Mouse (Mus musculus): ENCODE measurements at regions not wholly inside any gene's neighbourhood (a gene's known extent, or its start where the extent isn't known, plus 50 kb on each side); places are given as distances from the start of the nearest gene placed in this dataset.

GRCm38 (mm10) chr10:16993789-16994188 is 729.2 kb upstream of the Cited2 start:
- DNase-seq, result peak in 1 of 2 experiments; percentile 31
- intact Hi-C loops (cut with DNase I), result loop anchor here (2.0 to 10.0 kb wide), 2 partner anchors 371 to 729 kb away; partner anchors contain the start of gene Cited2

DNA sequence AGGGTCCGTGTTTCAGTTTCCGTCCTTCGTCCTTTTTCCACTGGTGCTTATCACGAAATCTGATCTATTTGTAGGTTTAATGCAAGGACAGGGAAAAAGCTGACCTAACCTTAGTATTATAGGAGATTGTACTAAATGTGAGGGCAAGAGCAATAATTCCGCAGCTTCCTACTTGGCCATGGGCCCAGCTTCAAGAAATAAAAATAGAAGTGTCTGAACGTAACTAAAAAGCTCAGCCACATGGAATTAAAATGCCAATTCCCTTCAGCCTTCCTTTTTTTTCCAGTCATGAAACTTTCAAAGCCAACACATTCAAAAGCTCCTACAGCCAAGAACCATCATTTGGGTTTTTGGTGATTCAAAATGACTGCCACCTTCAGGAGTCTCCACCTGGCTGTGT is 728.5 kb upstream of the Cited2 start:
- DNase-seq, result peak; percentile 22 to 46
- intact Hi-C loops (cut with DNase I), result loop anchor here (2.0 to 10.0 kb wide), 2 partner anchors 370 to 728 kb away; partner anchors contain the start of gene Cited2

- intact Hi-C loops (cut with DNase I), result loop anchor here (2.0 to 10.0 kb wide), 2 partner anchors 370 to 728 kb away; partner anchors contain the start of gene Cited2
- DNase-seq, result no peak
Observed at GRCm38 (mm10) chr10:16995010-16995409, 728.0 kb upstream of the Cited2 start.

DNA sequence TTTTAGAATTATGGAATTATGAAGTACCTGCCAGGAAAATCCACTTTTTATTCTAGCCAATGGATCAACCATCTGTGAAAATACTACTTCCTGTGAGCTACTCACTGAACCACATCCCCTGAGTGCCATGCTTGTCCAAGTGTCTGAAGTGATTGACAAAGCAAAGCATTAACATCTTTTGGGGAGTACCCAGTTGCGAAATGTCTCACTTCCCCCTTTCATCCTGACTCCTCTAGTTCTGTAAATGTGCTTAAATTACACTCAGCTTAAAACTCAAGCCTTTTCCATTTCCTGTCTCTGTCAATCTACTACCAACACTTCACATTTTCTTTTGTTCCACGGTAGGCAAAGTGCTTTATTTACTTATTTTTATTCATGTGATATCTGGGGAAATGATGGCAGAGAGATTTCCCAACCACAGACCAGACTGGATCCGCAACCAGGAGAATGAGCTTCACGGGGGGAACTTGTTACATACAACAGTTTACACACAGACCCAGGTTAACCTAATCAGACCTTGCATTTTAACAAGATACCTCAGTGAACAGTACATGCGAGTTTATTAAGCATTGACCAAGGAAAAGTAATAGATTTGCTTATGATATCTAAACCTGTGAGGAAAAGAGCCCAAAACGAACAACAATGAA is 726.1 kb upstream of the Cited2 start:
- DNase-seq, result no peak
- intact Hi-C loops (cut with DNase I), result loop anchor here (10.0 kb wide), 1 partner anchor 368 kb away; no protein-coding TSS in a partner anchor

DNA sequence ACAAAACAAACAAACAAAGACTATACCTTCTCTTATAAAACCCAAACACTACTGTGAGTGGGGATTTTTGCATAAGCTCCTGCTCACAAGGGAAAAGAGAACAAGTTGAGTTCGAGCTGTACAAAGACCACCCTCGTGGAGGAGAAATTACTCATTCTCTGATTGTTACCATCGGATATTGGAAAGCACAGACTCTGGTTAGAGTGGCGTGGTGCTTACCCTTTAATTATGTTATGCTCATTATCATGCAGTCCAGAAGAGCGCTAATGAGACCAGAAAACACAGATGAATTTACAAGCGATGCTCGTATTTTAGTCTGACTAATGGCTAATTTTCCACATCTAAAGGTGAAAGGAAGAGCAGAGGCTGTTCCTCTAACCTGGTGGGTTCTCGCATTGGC is 721.7 kb upstream of the Cited2 start:
- DNase-seq, result no peak
- intact Hi-C loops (cut with DNase I), result no loop called here

DNA sequence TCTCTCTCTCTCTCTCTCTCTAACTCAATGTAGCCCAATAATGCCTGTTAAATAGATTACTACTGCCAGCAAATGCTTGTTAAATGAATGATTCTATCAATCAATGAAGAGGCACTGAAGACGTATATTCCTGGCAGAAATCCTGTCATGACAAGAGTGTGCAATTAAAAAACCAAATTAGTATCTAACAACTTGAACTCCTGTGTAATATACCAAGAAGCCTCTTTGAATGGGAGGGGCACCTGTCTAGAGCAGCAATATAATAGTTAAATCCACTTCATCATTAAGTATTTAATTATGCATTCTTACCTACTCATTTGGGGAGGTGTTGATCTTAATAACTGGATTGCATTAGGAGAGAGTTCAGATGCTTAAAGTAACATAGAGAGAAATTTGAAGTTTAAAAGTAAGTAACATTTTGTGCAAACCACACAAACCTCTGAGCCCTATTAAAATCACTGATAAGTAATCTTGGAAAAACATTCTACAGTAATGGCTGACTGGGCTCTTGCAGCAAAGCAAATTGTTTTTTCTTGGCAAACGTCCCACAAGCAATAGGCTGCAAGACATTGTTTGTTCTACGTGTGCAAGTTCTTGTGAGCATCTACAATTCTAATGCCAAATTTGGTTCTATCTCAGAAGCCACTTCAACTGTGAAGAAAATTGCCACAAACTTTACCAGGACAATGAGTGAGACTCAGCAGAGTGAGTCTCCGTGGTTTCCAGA is 719.7 kb upstream of the Cited2 start:
- intact Hi-C loops (cut with DNase I), result no loop called here
- no peak for DNase-seq

DNA sequence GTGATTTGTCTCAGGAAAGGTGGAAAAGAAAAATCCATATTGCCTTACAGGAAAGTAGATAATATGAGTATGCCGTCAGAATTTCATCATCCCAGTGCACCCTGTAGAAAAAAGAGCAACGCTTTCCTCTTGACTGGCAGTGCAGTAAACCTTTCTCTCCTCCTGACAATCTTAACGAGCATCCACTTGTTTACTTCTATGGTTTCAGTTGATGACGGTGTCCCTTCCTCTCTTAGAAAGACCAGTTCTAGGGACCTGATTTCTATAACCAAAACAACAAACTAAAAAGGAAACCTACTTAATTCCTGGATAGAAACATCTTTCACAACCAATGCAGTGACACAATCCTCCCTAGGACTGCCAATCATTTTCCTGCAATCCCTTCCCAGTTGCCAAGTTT is 714.3 kb upstream of the Cited2 start:
- intact Hi-C loops (cut with DNase I), result no loop called here
- no peak for DNase-seq

DNA sequence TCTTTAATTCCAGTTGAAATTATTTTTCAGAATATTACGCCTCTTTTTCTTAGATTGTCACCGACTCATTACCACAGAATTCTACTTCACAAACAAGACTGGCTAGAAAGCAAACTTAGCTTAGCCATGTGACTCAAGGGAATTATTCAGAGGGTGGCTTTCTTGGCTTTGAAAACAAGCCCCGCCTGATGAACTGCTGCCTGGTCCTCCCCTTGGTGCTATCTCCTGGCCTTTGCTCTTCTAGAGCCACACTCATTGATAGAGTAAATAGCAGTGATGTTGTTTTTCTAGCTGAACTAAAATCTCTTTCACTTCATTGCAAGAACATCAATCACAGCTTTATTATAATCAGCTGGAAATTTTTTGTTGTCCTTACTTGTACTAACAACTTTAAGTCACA is 713.0 kb upstream of the Cited2 start:
- DNase-seq, result no peak
- intact Hi-C loops (cut with DNase I), result no loop called here

GRCm38 (mm10) chr10:17011876-17012275 is 711.1 kb upstream of the Cited2 start:
- intact Hi-C loops (cut with DNase I), result no loop called here
- DNase-seq, result peak in 1 of 2 experiments; percentile 10

DNA sequence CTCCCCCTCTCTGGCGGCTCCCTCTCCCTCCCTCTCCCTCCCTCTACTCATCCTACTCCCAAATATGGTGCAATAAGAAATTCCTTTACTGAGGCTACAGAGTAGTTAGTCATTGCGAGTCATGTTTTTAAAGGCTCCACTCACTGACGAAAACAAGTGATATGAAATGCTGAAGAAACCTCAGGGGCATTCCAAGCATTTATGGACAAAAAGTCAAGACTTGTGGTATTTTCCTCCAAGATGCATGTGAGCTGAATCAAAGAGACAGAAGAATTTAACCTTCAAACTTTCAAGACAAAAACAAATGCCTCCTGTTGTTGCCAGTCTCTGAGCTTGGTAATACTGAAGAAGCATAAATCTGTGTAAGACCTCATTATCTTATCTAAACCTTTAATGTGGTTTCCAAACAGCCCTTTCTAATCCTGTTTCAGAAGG is 710.5 kb upstream of the Cited2 start:
- DNase-seq, result no peak

DNA sequence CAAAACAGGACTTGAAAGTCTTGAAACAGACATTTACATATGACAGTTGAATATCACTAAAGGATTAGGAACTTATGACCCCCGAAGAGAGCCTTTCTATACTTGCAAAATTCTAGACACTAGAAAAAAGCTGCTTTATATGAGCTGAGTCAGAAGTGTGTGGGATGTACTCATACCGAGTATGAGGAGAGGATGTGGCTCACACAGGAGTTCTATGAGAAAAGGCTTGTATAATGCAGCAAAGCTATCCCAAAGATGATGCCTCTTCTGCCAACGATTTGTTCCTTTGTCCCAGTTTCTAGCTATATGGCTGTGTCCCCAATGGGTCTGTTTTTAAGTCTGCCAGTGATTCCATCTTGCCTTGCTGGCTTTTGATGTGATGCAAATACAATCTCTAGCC is 708.2 kb upstream of the Cited2 start:
- DNase-seq, result no peak
- intact Hi-C loops (cut with DNase I), result no loop called here

More for the DNA sequence above, 710.5 kb upstream of the Cited2 start:
- intact Hi-C loops (cut with DNase I), result no loop called here

GRCm38 (mm10) chr10:17016854-17017253 is 706.2 kb upstream of the Cited2 start:
- DNase-seq, result no peak
- intact Hi-C loops (cut with DNase I), result no loop called here

GRCm38 (mm10) chr10:17022216-17023158 is 700.5 kb upstream of the Cited2 start:
- no peak for DNase-seq
- intact Hi-C loops (cut with DNase I), result no loop called here

GRCm38 (mm10) chr10:17023571-17024293 is 699.3 kb upstream of the Cited2 start:
- intact Hi-C loops (cut with DNase I), result no loop called here
- DNase-seq, result no peak

DNA sequence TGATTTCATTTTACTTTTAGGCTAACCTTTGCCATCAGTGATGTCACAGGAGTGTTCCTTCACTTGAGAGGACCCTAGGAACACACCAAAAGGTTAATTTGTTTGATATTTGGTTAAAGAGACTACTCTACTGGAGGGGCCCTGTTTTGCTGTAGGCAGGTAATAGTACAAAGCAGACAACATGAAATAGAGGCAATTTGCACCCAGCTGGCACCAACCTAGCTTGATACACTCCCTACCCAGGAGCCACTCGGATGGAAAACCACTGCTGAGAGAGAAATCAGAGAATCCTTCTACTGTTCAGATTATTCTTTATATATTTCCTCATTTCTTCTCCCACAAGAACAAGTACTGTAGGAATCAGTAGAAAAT is 698.7 kb upstream of the Cited2 start:
- intact Hi-C loops (cut with DNase I), result no loop called here

DNA sequence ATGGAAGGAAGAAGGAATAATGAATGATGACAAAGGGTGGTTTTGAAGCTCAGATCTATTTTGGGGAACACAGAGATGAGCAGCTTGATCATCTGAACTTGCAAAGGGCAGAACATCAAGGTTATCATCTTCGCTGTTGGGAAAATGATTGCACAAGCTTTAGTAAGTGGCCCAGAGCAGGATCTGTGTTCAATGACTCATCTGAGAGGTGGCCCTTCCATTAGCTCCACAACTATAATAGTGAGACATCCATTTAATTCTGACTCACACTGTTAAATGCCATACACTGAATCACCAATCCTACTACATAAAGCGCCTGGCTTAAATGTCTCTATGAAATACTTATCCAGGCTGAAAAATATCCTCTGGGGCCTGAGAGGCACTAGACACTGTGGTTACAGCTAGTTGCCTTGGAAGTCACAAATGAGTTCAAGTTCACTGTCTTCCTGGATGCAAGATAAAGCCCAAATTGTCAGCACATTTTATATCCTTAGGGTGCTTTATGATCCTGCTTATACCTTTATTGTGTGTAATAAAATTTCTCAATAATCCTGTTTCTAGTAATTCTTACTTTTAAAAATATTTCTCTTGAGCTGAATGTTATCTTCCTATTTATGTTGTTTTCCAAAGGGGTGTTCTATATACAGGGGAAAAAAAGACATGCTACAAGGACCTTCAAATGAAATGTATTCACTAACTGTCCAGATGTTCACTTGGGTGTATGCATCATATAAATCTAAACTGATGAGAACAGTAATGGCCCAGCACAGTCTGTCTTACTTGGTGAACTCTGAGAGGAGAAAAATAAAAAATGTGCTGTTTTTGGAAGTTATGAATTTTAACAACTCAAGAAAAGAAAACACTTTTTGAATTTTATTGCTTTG is 687.9 kb upstream of the Cited2 start:
- intact Hi-C loops (cut with DNase I), result no loop called here
- no peak for DNase-seq

More for the DNA sequence above, 698.7 kb upstream of the Cited2 start:
- no peak for DNase-seq

DNA sequence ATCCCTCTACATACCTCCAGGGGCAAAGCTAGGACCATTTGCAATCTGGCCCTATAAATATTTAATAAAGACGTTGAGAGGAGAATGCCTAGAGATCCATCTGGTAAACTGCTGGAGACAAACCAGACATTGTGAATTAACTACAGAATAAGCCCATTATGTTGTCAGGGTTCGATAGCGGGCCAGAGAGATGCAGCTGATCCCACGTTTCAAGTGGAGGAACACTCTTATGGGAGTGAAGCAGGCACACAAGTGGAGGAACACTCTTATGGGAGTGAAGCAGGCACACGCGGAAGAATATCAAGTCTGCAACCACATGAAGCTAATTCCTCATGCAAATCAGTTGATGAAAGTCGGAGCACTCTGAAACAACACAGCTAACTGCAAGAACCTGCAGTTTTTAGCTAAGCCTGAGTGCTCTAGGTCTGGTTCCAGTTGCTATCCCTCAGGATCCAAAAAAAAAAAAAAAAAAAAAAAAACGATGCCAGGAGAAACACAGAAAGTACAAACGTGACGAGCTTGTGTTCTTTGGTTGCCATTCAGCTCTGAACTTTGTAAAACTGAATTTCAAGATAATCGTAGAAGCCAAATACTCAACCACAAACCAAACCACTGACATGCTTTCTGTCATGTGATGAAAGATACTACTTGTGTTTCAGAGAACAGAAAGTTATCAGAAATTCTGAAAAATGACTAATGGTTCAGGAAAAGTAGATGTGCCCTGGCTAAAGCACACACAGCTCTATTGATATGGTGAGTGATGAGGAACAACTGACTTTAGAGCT is 684.6 kb upstream of the Cited2 start:
- intact Hi-C loops (cut with DNase I), result no loop called here

GRCm38 (mm10) chr10:17042090-17042489 is 680.9 kb upstream of the Cited2 start:
- no peak for DNase-seq
- intact Hi-C loops (cut with DNase I), result no loop called here

More for the DNA sequence above, 684.6 kb upstream of the Cited2 start:
- DNase-seq, result no peak

Measured in heart, postnatal 36 days (tissue).